Mouse (Mus musculus) kidney, adult 2 months (tissue): ENCODE measurements at regions not wholly inside any gene's neighbourhood (a gene's known extent, or its start where the extent isn't known, plus 50 kb on each side); places are given as distances from the start of the nearest gene placed in this dataset.

Experiments
- CTCF ChIP-seq: fragments of 200-500 bp; conservative IDR thresholded peaks from 2 replicates; pipeline ENCODE4 v1.5.1; 2011; ENCODE audit warnings: low read depth, mild to moderate bottlenecking, control low read depth, low read length, moderate library complexity, mixed read lengths; ENCODE audit not compliant: insufficient read depth, insufficient read length
- POLR2A ChIP-seq: fragments of 200-500 bp; IDR thresholded peaks from one replicate; pipeline ENCODE4 v1.6.1; 2011; ENCODE audit warnings: low read depth, low read length, control low read depth

DNA sequence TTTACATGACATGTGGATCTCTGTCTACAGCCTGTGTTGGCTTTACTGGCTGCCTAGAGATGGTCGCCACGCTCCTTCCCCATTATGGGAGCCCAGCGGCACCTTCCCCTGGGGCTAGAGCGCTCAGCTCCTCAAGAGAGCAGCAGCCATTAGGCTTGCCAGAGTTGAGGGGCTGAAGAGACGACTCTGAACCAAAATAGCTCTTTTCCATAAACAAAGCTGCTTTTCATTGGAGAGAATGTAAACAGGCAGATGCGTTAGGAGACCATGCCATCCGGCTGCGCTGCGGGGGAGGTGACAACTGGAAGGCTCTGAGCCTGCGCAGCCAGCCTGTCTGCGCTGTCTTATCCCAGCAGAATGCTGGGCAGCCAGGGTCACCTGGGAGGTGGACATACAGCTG is 55.1 kb upstream of the Myl10 start:
- TF ChIP-seq CTCF (no peak), POLR2A (no peak)
